11 mouse cellular contexts compared by ENCODE assay signal in genomic region chr5:140616110-140616503, GRCm38 (mm10). TPM values are rescaled to one million over a fixed set of nuclear protein-coding genes. Genes with fewer than 3 reads are reported as not detected.
DNase-seq lines count a peak whose midpoint lies in the region; ATAC-seq and TF ChIP-seq lines count a peak whose summit lies in the region.
"Had no signal": no experiment of that assay in that cellular context is flagged by ENCODE, and none has a peak within 500 bp of the region (broad histone marks: within the 10 kb centered on the region; RNA-seq: fewer than 3 reads in every experiment).

No protein-coding gene starts in this region.

- no peak overlapping the region for H3K9ac ChIP-seq in kidney, embryonic 15.5 days
- H3K9ac ChIP-seq in MEL (ENCODE audit: control insufficient read depth, low read depth, low read length, poor library complexity, severe bottlenecking) = no peak overlapping the region
- peak overlapping the region; percentile 16; the same call in 1 of the 2 replicates for H3K9ac ChIP-seq in embryonic facial prominence, embryonic 13.5 days
- H3K9ac ChIP-seq in liver, embryonic 16.5 days (ENCODE audit: low read depth, low read length) = no peak overlapping the region
- H3K9ac ChIP-seq in lung, postnatal 0 days (replicated peaks; ENCODE audit: low read depth) = no peak overlapping the region

- no peak for TF ChIP-seq CTCF in MEL (IDR thresholded peaks at IDR 0.05 in 2 of 3, conservative IDR thresholded peaks at IDR 0.05 in 1 of 3; ENCODE audit: control insufficient read depth in 1 of 3, insufficient read depth in 1 of 3, low read depth in 2 of 3, low read length in 3 of 3, poor library complexity in 1 of 3, severe bottlenecking in 1 of 3)
- TF ChIP-seq CTCF in lung, postnatal 0 days (IDR thresholded peaks at IDR 0.05) = no peak

- WGBS in kidney, embryonic 15.5 days = 79% methylated on average over 6 of the region's 6 CpGs
- WGBS in embryonic facial prominence, embryonic 13.5 days = 78% methylated on average over 6 of the region's 6 CpGs
- WGBS in liver, embryonic 16.5 days (ENCODE audit: insufficient replicate concordance) = 52% methylated on average over 6 of the region's 6 CpGs
- 70% methylated on average over 4 of the region's 6 CpGs for WGBS in lung, postnatal 0 days

- no peaks in the 10 kb centered on the region for H3K27me3 ChIP-seq in kidney, embryonic 15.5 days
- H3K27me3 ChIP-seq in MEL (ENCODE audit: control insufficient read depth in 1 of 2, insufficient read depth in 2 of 2, low read length in 2 of 2) = no peaks in the 10 kb centered on the region
- peaks cover 23% of the 10 kb centered on the region for H3K27me3 ChIP-seq in embryonic facial prominence, embryonic 13.5 days
- no peaks in the 10 kb centered on the region; the same call in 1 of the 2 replicates for H3K27me3 ChIP-seq in liver, embryonic 16.5 days (ENCODE audit: control insufficient read depth, insufficient read depth, low read depth, low read length)
- H3K27me3 ChIP-seq in lung, postnatal 0 days (replicated peaks; ENCODE audit: insufficient read depth, low read length) = no peaks in the 10 kb centered on the region

- H3K4me2 ChIP-seq in kidney, embryonic 15.5 days = no peak overlapping the region
- no peak overlapping the region for H3K4me2 ChIP-seq in embryonic facial prominence, embryonic 13.5 days
- H3K4me2 ChIP-seq in liver, embryonic 16.5 days (ENCODE audit: low read depth, low read length) = no peak overlapping the region
- no peak overlapping the region for H3K4me2 ChIP-seq in lung, postnatal 0 days (replicated peaks; ENCODE audit: low read depth, low read length)

- H3K9me3 ChIP-seq in kidney, embryonic 15.5 days (replicated peaks) = no peaks in the 10 kb centered on the region
- no peaks in the 10 kb centered on the region for H3K9me3 ChIP-seq in MEL (replicated peaks; ENCODE audit: insufficient read depth, low read length)
- H3K9me3 ChIP-seq in embryonic facial prominence, embryonic 13.5 days = no peaks in the 10 kb centered on the region
- no peaks in the 10 kb centered on the region for H3K9me3 ChIP-seq in liver, embryonic 16.5 days (replicated peaks; ENCODE audit: control insufficient read depth, low read length)
- H3K9me3 ChIP-seq in lung, postnatal 0 days (ENCODE audit: low read length) = no peaks in the 10 kb centered on the region

- no peak overlapping the region for H3K4me3 ChIP-seq in kidney, embryonic 15.5 days (replicated peaks)
- no peak overlapping the region for H3K4me3 ChIP-seq in MEL (ENCODE audit: control insufficient read depth in 1 of 2, insufficient read depth in 1 of 2, low read depth in 2 of 2, low read length in 2 of 2)
- H3K4me3 ChIP-seq in embryonic facial prominence, embryonic 13.5 days = no peak overlapping the region
- no peak overlapping the region for H3K4me3 ChIP-seq in liver, embryonic 16.5 days (ENCODE audit: low read depth, low read length)
- no peak overlapping the region for H3K4me3 ChIP-seq in lung, postnatal 0 days (ENCODE audit: low read depth, low read length)
- H3K4me3 ChIP-seq: left cerebral cortex, adult 2 months had no signal

- no peak for TF ChIP-seq POLR2A in MEL (IDR thresholded peaks at IDR 0.05; ENCODE audit: control insufficient read depth in 1 of 2, insufficient read depth in 1 of 2, low read depth in 1 of 2, low read length in 2 of 2, poor library complexity in 1 of 2)

- peak overlapping the region; percentile 55; the same call in 1 of the 2 replicates for H3K27ac ChIP-seq in kidney, embryonic 15.5 days
- H3K27ac ChIP-seq in MEL (ENCODE audit: control insufficient read depth, low read depth, low read length) = peak overlapping the region; percentile 52
- no peak overlapping the region for H3K27ac ChIP-seq in embryonic facial prominence, embryonic 13.5 days
- peak overlapping the region; percentile 69 for H3K27ac ChIP-seq in liver, embryonic 16.5 days (ENCODE audit: low read length)
- no peak overlapping the region for H3K27ac ChIP-seq in lung, postnatal 0 days (ENCODE audit: low read length)
- H3K27ac ChIP-seq: left cerebral cortex, adult 2 months had no signal

- peaks cover 36% of the 10 kb centered on the region for H3K36me3 ChIP-seq in kidney, embryonic 15.5 days
- peaks cover 0 to 30% of the 10 kb centered on the region in 2 experiments; a peak in 2 of 4 replicates for H3K36me3 ChIP-seq in MEL (ENCODE audit: control insufficient read depth in 1 of 2, insufficient read depth in 2 of 2, low read length in 2 of 2)
- peaks cover 32% of the 10 kb centered on the region for H3K36me3 ChIP-seq in embryonic facial prominence, embryonic 13.5 days
- H3K36me3 ChIP-seq in liver, embryonic 16.5 days (ENCODE audit: control insufficient read depth, insufficient read depth) = peaks cover 19% of the 10 kb centered on the region
- H3K36me3 ChIP-seq in lung, postnatal 0 days (ENCODE audit: insufficient read depth, low read length) = no peaks in the 10 kb centered on the region; the same call in none of the 2 replicates

- no peak for TF ChIP-seq RAD21 in MEL (IDR thresholded peaks at IDR 0.05; ENCODE audit: low read depth, low read length)

- no peak for DNase-seq in kidney, adult 9 months
- peak; percentile 23 for DNase-seq in MEL (ENCODE audit: low read depth, low spot score)
- no peak for DNase-seq in lung, postnatal 0 days (ENCODE audit: low spot score)
- DNase-seq in urinary bladder, adult 2 months (ENCODE audit: low spot score) = no peak
- no peak for DNase-seq in right cerebral cortex, postnatal 14 days
- DNase-seq: kidney, adult 18-20 months had no signal

- TF ChIP-seq EP300 in MEL (IDR thresholded peaks at IDR 0.05; ENCODE audit: low read depth in 1 of 2, low read length in 2 of 2) = no peak
- no peak for TF ChIP-seq EP300 in lung, postnatal 0 days (IDR thresholded peaks at IDR 0.05)

- H3K79me2 ChIP-seq in MEL (ENCODE audit: control insufficient read depth, insufficient read depth, low read length, poor library complexity) = no peaks in the 10 kb centered on the region

- peaks cover 37% of the 10 kb centered on the region for H3K4me1 ChIP-seq in kidney, embryonic 15.5 days
- H3K4me1 ChIP-seq in MEL (ENCODE audit: control insufficient read depth in 1 of 2, insufficient read depth in 2 of 2, low read length in 2 of 2) = peaks cover 8 to 37% of the 10 kb centered on the region in 2 experiments
- H3K4me1 ChIP-seq in embryonic facial prominence, embryonic 13.5 days = peaks cover 31% of the 10 kb centered on the region
- H3K4me1 ChIP-seq in liver, embryonic 16.5 days (ENCODE audit: control insufficient read depth, low read depth, low read length) = peaks cover 55% of the 10 kb centered on the region
- peaks cover 20% of the 10 kb centered on the region; the same call in 1 of the 2 replicates for H3K4me1 ChIP-seq in lung, postnatal 0 days (ENCODE audit: insufficient read depth, low read depth, low read length)

- ATAC-seq in kidney, embryonic 15.5 days (replicated peaks; ENCODE audit: low FRiP score) = no peak
- no peak for ATAC-seq in embryonic facial prominence, embryonic 13.5 days (ENCODE audit: insufficient number of reproducible peaks, insufficient read depth, low FRiP score, low TSS enrichment, low read depth)
- ATAC-seq in liver, embryonic 16.5 days (ENCODE audit: low read depth) = no peak
- no peak for ATAC-seq in lung, postnatal 0 days

TF ChIP-seq in MEL, 35 proteins besides CTCF, POLR2A, EP300 and RAD21:
- TF ChIP-seq HCFC1 (IDR thresholded peaks at IDR 0.05; ENCODE audit: low read depth, low read length) (no peak), POLR2AphosphoS2 (IDR thresholded peaks at IDR 0.05; ENCODE audit: low read length) (no peak), MYC (IDR thresholded peaks at IDR 0.05; ENCODE audit: low read depth, low read length) (no peak)

RNA-seq across cellular contexts. Expression of gene Lfng, which starts 9.0 kb away (rescaled TPM):
- 32.3 and 34.5 TPM in 2 replicates for polyA plus RNA-seq in kidney, embryonic 15.5 days (2015; fragmentation: Nextera tagmentation; extraction: Ambion mirVana)
- total RNA-seq in MEL (2012; rRNA removed) = 8.6 and 14.1 TPM in 2 replicates
- polyA plus RNA-seq in MEL (2012; ENCODE audit: insufficient read depth in 1 of 2, insufficient read length in 2 of 2, low read depth in 1 of 2, low replicate concordance in 2 of 2, missing spikeins in 1 of 2) = 10 to 100 TPM in 1 of 2 experiments, not detected in 1; 11.2 TPM
- polyA plus RNA-seq in embryonic facial prominence, embryonic 13.5 days (2015; fragmentation: Nextera tagmentation; extraction: Ambion mirVana) = 20.6 and 21.8 TPM in 2 replicates
- 8.3 and 9.7 TPM in 2 replicates for polyA plus RNA-seq in liver, embryonic 16.5 days (2015; fragmentation: Nextera tagmentation; extraction: Ambion mirVana)
- polyA plus RNA-seq in lung, postnatal 0 days (2015; fragmentation: Nextera tagmentation; extraction: Ambion mirVana) = 23.1 and 25.5 TPM in 2 replicates
- 20.6 and 23.6 TPM in 2 replicates for polyA plus RNA-seq in urinary bladder, adult 2 months (2012; rRNA removed)

RNA-seq across cellular contexts. Expression of gene Ttyh3, which starts 32.7 kb away (rescaled TPM):
- polyA plus RNA-seq in kidney, embryonic 15.5 days (2015; fragmentation: Nextera tagmentation; extraction: Ambion mirVana) = 32.3 and 39.9 TPM in 2 replicates
- total RNA-seq in MEL (2012; rRNA removed) = 4.6 and 5.9 TPM in 2 replicates
- polyA plus RNA-seq in MEL (2012; ENCODE audit: insufficient read depth in 1 of 2, insufficient read length in 2 of 2, low read depth in 1 of 2, low replicate concordance in 2 of 2, missing spikeins in 1 of 2) = 10 to 100 TPM in 1 of 2 experiments, not detected in 1; 35.7 TPM
- 45.0 and 47.6 TPM in 2 replicates for polyA plus RNA-seq in embryonic facial prominence, embryonic 13.5 days (2015; fragmentation: Nextera tagmentation; extraction: Ambion mirVana)
- polyA plus RNA-seq in liver, embryonic 16.5 days (2015; fragmentation: Nextera tagmentation; extraction: Ambion mirVana) = 4.5 and 5.6 TPM in 2 replicates
- polyA plus RNA-seq in lung, postnatal 0 days (2015; fragmentation: Nextera tagmentation; extraction: Ambion mirVana) = 18.2 and 19.8 TPM in 2 replicates
- 11.7 and 24.4 TPM in 2 replicates for polyA plus RNA-seq in urinary bladder, adult 2 months (2012; rRNA removed)

RNA-seq across cellular contexts. Expression of gene Grifin, which starts 51.2 kb away (rescaled TPM):
- polyA plus RNA-seq in kidney, embryonic 15.5 days (2015; fragmentation: Nextera tagmentation; extraction: Ambion mirVana) = 0.45 TPM in 1 of 2 replicates, not detected in the other
- total RNA-seq in MEL (2012; rRNA removed) = not detected in 2 replicates
- polyA plus RNA-seq in MEL (2012; ENCODE audit: insufficient read depth in 1 of 2, insufficient read length in 2 of 2, low read depth in 1 of 2, low replicate concordance in 2 of 2, missing spikeins in 1 of 2) = under 1 TPM in 1 of 2 experiments, not detected in 1; 0.32 TPM
- polyA plus RNA-seq in embryonic facial prominence, embryonic 13.5 days (2015; fragmentation: Nextera tagmentation; extraction: Ambion mirVana) = not detected in 2 replicates
- 0.59 and 1.2 TPM in 2 replicates for polyA plus RNA-seq in liver, embryonic 16.5 days (2015; fragmentation: Nextera tagmentation; extraction: Ambion mirVana)
- not detected in 2 replicates for polyA plus RNA-seq in lung, postnatal 0 days (2015; fragmentation: Nextera tagmentation; extraction: Ambion mirVana)
- not detected in 2 replicates for polyA plus RNA-seq in urinary bladder, adult 2 months (2012; rRNA removed)
- total RNA-seq: adrenal gland, postnatal 14 days; left cerebral cortex, adult 2 months had no signal

Comparison
In these comparisons a context has a peak if more than half of its experiments do, and no peak if none do; other contexts are left out.
1. H3K27ac ChIP-seq: peak in kidney, embryonic 15.5 days (single experiment), MEL (single experiment) and liver, embryonic 16.5 days (single experiment); none in embryonic facial prominence, embryonic 13.5 days (single experiment) and lung, postnatal 0 days (single experiment).